Mouse (Mus musculus) MEL (cell line): ENCODE results near the gene Gm3532. TPM values are rescaled to one million over a fixed set of nuclear protein-coding genes. Genes with fewer than 3 reads are reported as not detected.
"Not testable (repeated sequence)": the region's sequence is repeated elsewhere in the genome, so short reads cannot be mapped to it uniquely, and the experiment has no call there.

ENCODE experiments used
- DNase-seq: peaks from one replicate; pipeline ENCODE4 v3.0.0; 2011; ENCODE audit warnings: low read depth, low spot score
- H3K27ac ChIP-seq: 2 replicates; pipeline ENCODE4 v1.5.1; 2012; ENCODE audit warnings: low read depth, mild to moderate bottlenecking, control low read depth, low read length, moderate library complexity; ENCODE audit not compliant: control insufficient read depth
- H3K27me3 ChIP-seq, 2 experiments: fragments of 150-350 bp in 1 of 2; sonication (generic) in 1 of 2; 2 replicates each; pipeline ENCODE4 v1.6.1; 2012; ENCODE audit warnings: low read length in 2 of 2, mild to moderate bottlenecking in 2 of 2, improper control_type of control experiment in 1 of 2, moderate library complexity in 1 of 2; ENCODE audit not compliant: insufficient read depth in 2 of 2, control insufficient read depth in 1 of 2
- H3K36me3 ChIP-seq, 2 experiments: 2 replicates each; pipeline ENCODE4 v1.6.1; 2012 to 2014; ENCODE audit warnings: low read length in 2 of 2, improper control_type of control experiment in 1 of 2, inconsistent platforms in 1 of 2, mild to moderate bottlenecking in 1 of 2; ENCODE audit not compliant: insufficient read depth in 2 of 2, control insufficient read depth in 1 of 2
- H3K4me1 ChIP-seq, 2 experiments: fragments of 150-350 bp in 1 of 2; sonication (generic) in 1 of 2; 2 replicates each; pipeline ENCODE4 v1.6.1; 2012; ENCODE audit warnings: low read length in 2 of 2, improper control_type of control experiment in 1 of 2, mild to moderate bottlenecking in 1 of 2; ENCODE audit not compliant: insufficient read depth in 2 of 2, control insufficient read depth in 1 of 2
- H3K4me3 ChIP-seq, 2 experiments: fragments of 150-350 bp in 1 of 2; sonication (generic) in 1 of 2; 2 replicates each; pipeline ENCODE4 v1.5.1; 2012; ENCODE audit warnings: low read depth in 2 of 2, low read length in 2 of 2, mild to moderate bottlenecking in 2 of 2, moderate library complexity in 2 of 2, control low read depth in 1 of 2, improper control_type of control experiment in 1 of 2; ENCODE audit not compliant: control insufficient read depth in 1 of 2, insufficient read depth in 1 of 2
- H3K79me2 ChIP-seq: 2 replicates; pipeline ENCODE4 v1.6.1; 2012; ENCODE audit warnings: mild to moderate bottlenecking, low read length, moderate library complexity; ENCODE audit not compliant: control insufficient read depth, poor library complexity, insufficient read depth
- H3K9ac ChIP-seq: 2 replicates; pipeline ENCODE4 v1.6.1; 2012; ENCODE audit warnings: low read depth, mild to moderate bottlenecking, control low read depth, low read length, moderate library complexity; ENCODE audit not compliant: control insufficient read depth, poor library complexity, severe bottlenecking
- H3K9me3 ChIP-seq: fragments of 150-350 bp; sonication (generic); replicated peaks from 2 replicates; pipeline ENCODE4 v1.6.1; 2012; ENCODE audit warnings: mild to moderate bottlenecking, low read length, improper control_type of control experiment, moderate library complexity; ENCODE audit not compliant: insufficient read depth
- polyA plus RNA-seq, 2 experiments: library from polyadenylated mRNA; stranded (reverse) in 1 of 2; unstranded in 1 of 2; fragments of >175 nt in 1 of 2; fragments of >200 nt in 1 of 2; gene quantifications; 2 replicates each; pipeline versions ENCODE4 v1.2.1 to v1.2.4; 2012; ENCODE audit warnings: low replicate concordance in 2 of 2, low read depth in 1 of 2; ENCODE audit not compliant: insufficient read length in 2 of 2, insufficient read depth in 1 of 2, missing spikeins in 1 of 2
- total RNA-seq: library from RNA; depleted of rRNA; stranded (reverse); fragments of 300-350 nt; gene quantifications from 2 replicates; pipeline ENCODE4 v1.2.3, GENCODE M21; 2012; rRNA removed

Gm3532 gene
- total RNA-seq (not detected in 2 replicates), polyA plus RNA-seq (not detected)

GRCm38 (mm10) chr14:5538196-5538595, at the start of gene Gm3532:
Gene Gm3532 (plus strand): TSS chr14:5538496.
- not testable (repeated sequence) for H3K27ac ChIP-seq, H3K27me3 ChIP-seq, H3K9ac ChIP-seq, H3K4me1 ChIP-seq, H3K79me2 ChIP-seq, H3K9me3 ChIP-seq, H3K36me3 ChIP-seq, H3K4me3 ChIP-seq, DNase-seq

- not testable (repeated sequence) for H3K9ac ChIP-seq, H3K36me3 ChIP-seq, H3K4me3 ChIP-seq, H3K4me1 ChIP-seq, DNase-seq, H3K27ac ChIP-seq, H3K27me3 ChIP-seq, H3K79me2 ChIP-seq, H3K9me3 ChIP-seq
Observed at GRCm38 (mm10) chr14:5501374-5501773, 36.9 kb upstream of the Gm3532 start, which contains the start of gene Gm3488. Gene Gm3488 (plus strand): TSS chr14:5501674.

Other genes starting within 250 kb of the Gm3532 start
- not detected in 2 replicates for gene Gm3542, start 203.6 kb upstream of the Gm3532 start, total RNA-seq
- not detected for gene Gm3542, start 203.6 kb upstream of the Gm3532 start, polyA plus RNA-seq
- gene Gm3500, start 149.4 kb upstream of the Gm3532 start, total RNA-seq = not detected in 2 replicates
- not detected for gene Gm3500, start 149.4 kb upstream of the Gm3532 start, polyA plus RNA-seq
- gene Gm3194, start 83.0 kb upstream of the Gm3532 start, total RNA-seq = not detected in 2 replicates
- not detected for gene Gm3194, start 83.0 kb upstream of the Gm3532 start, polyA plus RNA-seq
- not detected in 2 replicates for gene Gm8246, start 60.7 kb upstream of the Gm3532 start, total RNA-seq
- gene Gm8246, start 60.7 kb upstream of the Gm3532 start, polyA plus RNA-seq = not detected
- gene Gm3187, start 54.3 kb upstream of the Gm3532 start, total RNA-seq = not detected in 2 replicates
- not detected for gene Gm3187, start 54.3 kb upstream of the Gm3532 start, polyA plus RNA-seq
- not detected in 2 replicates for gene Gm3488, start 36.8 kb upstream of the Gm3532 start, total RNA-seq
- not detected for gene Gm3488, start 36.8 kb upstream of the Gm3532 start, polyA plus RNA-seq
- not detected in 2 replicates for gene Gm8265, start 94.5 kb downstream of the Gm3532 start, total RNA-seq
- gene Gm8265, start 94.5 kb downstream of the Gm3532 start, polyA plus RNA-seq = not detected
- not detected in 2 replicates for gene Gm9603, start 149.0 kb downstream of the Gm3532 start, total RNA-seq
- gene Gm9603, start 149.0 kb downstream of the Gm3532 start, polyA plus RNA-seq = not detected
- not detected in 2 replicates for gene Gm3373, start 203.1 kb downstream of the Gm3532 start, total RNA-seq
- gene Gm3373, start 203.1 kb downstream of the Gm3532 start, polyA plus RNA-seq = not detected